Mouse (Mus musculus): Measurements from ENCODE around the gene Rbm14.
"Not testable (repeated sequence)": the region's sequence is repeated elsewhere in the genome, so short reads cannot be mapped to it uniquely, and the experiment has no call there.

Gene Rbm14

GRCm38 (mm10) chr19:4813015-4813414 lies 1.6 kb upstream of the Rbm14 start:
- in situ Hi-C loops (cut with MseI, MboI): no loop called here

- in situ Hi-C loops (cut with MseI, MboI): not testable (repeated sequence)
These were observed 1.0 kb upstream of the Rbm14 start for GRCm38 (mm10) chr19:4812334-4812949.

DNA sequence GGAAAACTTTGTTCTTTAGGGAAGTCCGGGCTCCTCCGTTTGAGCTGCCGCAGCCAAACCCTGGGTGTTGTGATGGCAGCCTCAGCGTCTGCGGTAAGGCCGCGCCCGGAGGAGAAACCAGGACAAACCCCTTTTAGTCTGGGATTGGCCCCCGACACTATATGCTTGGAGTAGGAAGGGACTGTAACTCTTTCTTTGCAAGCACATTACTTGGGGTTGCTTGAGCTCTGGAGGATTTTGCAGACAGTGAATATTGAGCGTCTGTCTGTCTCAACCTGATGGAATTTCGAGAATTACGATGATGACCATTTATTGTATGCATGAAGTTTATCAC lies 442 bp upstream of the Rbm14 start:
- in situ Hi-C loops (cut with MseI, MboI): no loop called here

- in situ Hi-C loops (cut with MseI, MboI): no loop called here
These were observed 730 bp downstream of the Rbm14 start for GRCm38 (mm10) chr19:4810746-4811062.

DNA sequence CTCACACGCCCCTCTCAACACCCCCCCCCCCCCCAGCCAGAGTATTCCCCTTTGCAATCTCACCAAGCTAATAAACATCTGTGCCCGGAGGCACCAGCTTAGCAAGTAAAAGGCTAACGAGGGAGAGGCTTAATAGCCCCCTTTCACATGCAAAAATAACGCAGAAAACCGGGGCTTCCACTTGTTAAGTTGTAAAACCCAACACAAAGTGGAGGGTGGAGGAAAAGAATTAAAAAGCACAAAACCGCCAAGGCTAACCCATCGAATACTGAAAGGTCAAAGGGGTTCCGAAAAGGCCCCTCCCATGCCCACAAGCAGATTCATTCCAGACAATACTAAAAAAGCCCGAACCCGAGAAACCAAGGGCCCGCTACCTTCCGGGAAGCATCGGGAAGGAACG lies 1.1 kb downstream of the Rbm14 start:
- in situ Hi-C loops (cut with MseI, MboI): no loop called here

GRCm38 (mm10) chr19:4803283-4803682 lies 8.2 kb downstream of the Rbm14 start:
- in situ Hi-C loops (cut with MseI, MboI): no loop called here

GRCm38 (mm10) chr19:4802691-4803091 lies 8.7 kb downstream of the Rbm14 start:
- in situ Hi-C loops (cut with MseI, MboI): no loop called here

- in situ Hi-C loops (cut with MseI, MboI): no loop called here
These were observed 12.4 kb downstream of the Rbm14 start for GRCm38 (mm10) chr19:4799083-4799482.

DNA sequence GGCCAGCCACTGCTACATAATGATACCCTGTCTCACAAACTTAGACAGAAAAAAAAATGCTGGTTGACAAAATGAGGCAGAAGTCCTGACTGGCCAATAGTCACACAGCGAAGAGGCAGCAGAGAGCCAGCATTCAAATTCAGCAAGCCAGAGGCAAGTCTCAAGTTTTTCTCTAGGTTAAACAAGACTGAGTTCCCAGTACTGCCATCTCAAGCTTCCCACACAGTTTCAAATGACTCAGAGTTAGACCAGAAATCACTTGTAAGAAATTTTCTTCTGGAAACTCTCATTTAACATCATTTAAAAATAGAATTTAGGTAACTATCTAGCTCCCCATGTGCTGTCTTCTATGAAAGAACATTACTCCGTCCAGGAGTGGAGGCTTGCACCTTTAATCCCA lies 13.6 kb downstream of the Rbm14 start:
- in situ Hi-C loops (cut with MseI, MboI): no loop called here

DNA sequence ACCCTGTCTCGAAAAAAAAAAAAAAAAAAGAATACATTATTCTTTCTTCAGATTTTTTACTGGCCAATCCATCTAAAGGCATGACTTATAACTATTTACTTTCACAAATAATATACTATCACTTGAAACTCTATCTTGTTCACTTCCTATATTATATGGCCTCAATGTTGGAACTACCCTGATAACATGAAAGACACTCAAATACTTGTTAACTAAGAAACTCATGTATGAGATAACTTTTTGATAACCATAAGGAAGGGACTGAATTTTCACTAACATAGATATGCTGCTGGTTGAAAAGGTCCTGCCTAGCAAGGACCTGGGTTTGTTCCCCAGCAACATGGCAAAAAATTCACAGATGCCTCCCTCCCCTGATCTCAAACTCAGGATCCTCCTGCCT lies 15.5 kb downstream of the Rbm14 start:
- in situ Hi-C loops (cut with MseI, MboI): no loop called here

GRCm38 (mm10) chr19:4793831-4794422 lies 17.5 kb downstream of the Rbm14 start, which contains the start of gene Rbm4:
Rbm4 (minus strand) TSS chr19:4793901.
- in situ Hi-C loops (cut with MseI, MboI): no loop called here

GRCm38 (mm10) chr19:4793281-4793830 lies 18.1 kb downstream of the Rbm14 start:
- in situ Hi-C loops (cut with MseI, MboI): no loop called here

DNA sequence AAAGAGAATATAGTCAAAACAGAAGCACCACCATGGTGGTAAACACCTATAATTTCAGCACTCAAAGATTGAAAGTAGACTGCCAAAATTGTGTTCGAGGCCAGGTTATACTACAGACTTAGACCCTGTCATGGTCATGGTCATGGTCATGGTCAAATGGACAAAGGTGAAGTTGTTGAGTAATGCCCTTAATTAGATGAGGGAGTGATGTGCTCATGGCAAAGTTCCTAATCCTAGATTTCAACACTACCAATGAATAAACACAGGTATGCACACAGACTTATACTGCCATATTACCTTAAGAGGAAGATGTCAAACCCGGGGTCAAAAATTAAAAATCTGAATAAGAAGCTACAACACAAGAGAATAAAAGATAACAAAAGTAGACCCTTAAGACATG lies 25.1 kb downstream of the Rbm14 start:
- in situ Hi-C loops (cut with MseI, MboI): no loop called here

DNA sequence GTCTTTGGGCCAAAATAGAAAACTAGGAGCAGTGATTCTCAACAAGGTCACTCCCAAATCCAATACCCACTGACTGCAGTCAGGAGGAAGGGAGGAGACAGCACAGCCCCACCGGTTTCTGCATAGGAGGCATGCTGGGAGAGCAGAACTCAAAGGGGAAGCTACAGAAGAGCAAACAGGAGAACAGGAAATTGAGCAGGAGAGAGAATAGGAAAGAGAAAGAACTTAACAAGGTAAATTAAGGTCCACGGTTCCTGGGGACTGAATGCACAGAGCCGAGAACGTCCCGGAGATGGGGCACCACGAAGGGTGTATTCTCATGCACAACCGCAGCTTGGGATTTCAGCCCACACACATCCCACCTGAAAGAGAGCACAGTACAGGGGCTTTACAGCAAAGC lies 26.2 kb downstream of the Rbm14 start:
- in situ Hi-C loops (cut with MseI, MboI): no loop called here

GRCm38 (mm10) chr19:4782891-4783290 lies 28.5 kb downstream of the Rbm14 start:
- in situ Hi-C loops (cut with MseI, MboI): no loop called here

- in situ Hi-C loops (cut with MseI, MboI): no loop called here
These were observed 38.6 kb downstream of the Rbm14 start for GRCm38 (mm10) chr19:4772785-4773184.

- in situ Hi-C loops (cut with MseI, MboI): no loop called here
These were observed 43.8 kb downstream of the Rbm14 start for GRCm38 (mm10) chr19:4767507-4768148.

- in situ Hi-C loops (cut with MseI, MboI): no loop called here
These were observed 48.6 kb downstream of the Rbm14 start for GRCm38 (mm10) chr19:4762876-4763275.

DNA sequence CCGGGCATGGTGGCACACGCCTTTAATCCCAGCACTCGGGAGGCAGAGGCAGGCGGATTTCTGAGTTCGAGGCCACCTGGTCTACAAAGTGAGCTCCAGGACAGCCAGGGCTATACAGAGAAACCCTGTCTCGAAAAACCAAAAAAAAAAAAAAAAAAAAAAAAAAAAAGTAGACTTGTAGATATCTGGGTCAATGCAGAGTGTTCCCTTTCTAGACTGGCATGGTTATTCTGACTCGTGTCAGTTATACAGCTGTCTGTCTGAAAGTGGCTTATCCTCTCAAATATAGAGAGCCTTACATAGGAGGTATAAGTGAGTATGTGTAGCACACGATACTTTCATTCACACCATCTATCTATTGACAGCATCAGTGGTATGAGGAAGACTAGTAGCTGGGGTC lies 50.9 kb downstream of the Rbm14 start:
- in situ Hi-C loops (cut with MseI, MboI): not testable (repeated sequence)

DNA sequence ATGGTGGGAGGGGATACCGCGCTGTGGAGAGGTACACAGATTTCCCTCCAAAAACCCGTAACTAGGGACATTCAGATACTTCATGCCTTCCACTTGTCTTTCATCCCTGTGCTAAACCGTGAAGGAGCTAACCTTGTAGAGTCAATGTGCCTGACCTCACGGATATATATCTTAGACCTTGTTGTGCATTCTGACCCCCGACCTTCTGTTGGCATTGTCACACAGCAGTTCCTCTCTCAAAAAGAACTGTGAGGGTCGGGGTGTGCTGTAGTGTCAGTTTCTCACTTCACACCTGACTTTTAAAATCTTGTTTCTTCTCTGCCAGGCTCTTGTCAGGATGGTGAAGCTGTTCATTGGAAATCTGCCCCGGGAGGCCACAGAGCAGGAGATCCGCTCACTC lies 54.5 kb downstream of the Rbm14 start:
- in situ Hi-C loops (cut with MseI, MboI): no loop called here

GRCm38 (mm10) chr19:4756193-4756911 lies 55.1 kb downstream of the Rbm14 start, which contains the start of gene Rbm4b:
Rbm4b (plus strand) TSS chr19:4756497.
- in situ Hi-C loops (cut with MseI, MboI): no loop called here

DNA sequence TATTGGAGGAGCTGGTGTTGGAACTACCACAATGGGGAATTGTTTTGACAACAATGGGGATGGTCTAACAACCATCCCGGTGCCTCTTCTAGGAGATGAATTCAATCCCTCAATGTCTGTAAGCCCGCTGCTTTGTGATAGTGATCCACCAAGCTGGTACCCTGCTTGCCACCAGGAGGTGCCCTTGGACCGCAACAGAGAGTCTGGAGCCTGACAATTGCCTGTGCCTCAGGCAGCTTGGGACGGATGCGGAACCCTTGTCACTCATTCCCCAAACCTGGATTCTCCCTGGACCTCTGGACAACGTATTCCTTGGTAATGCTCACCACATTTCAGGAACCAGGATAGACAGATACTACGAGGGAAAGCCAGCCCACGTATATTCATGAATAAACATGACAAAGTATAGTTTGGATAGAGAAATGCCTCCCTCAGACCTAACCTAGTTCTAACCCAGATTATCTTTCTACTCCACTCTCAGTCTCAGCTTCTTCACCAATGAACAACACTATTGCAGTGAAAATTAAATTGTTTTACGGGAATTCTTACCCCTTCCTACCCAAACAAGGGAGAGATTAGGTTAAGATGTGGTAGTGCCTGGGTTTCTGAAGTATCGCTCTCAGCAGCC lies 55.8 kb downstream of the Rbm14 start:
- in situ Hi-C loops (cut with MseI, MboI): no loop called here

All from mouse trophoblast stem cell (cell line).